Mouse (Mus musculus) embryonic facial prominence, embryonic 11.5 days (tissue): ENCODE measurements around the gene Lmnb2. TPM values are rescaled to one million over a fixed set of nuclear protein-coding genes. Genes with fewer than 3 reads are reported as not detected.

Experiments
- polyA plus RNA-seq: library from polyadenylated mRNA; unstranded; fragments of >200 nt; fragmentation: Nextera tagmentation; extraction: Ambion mirVana; gene quantifications from 2 replicates; pipeline ENCODE4 v1.2.1, GENCODE M21; 2014

The Lmnb2 gene
- polyA plus RNA-seq, 1 experiment from 2014 or later = 18.4 TPM

Other genes starting within 250 kb of the Lmnb2 start
- 63.7 and 67.0 TPM in 2 replicates for gene Mknk2, start 240.1 kb downstream of the Lmnb2 start, polyA plus RNA-seq
- gene Mob3a, start 216.3 kb downstream of the Lmnb2 start, polyA plus RNA-seq = 42.3 and 45.0 TPM in 2 replicates
- 4.8 and 7.6 TPM in 2 replicates for gene Izumo4, start 216.1 kb downstream of the Lmnb2 start, polyA plus RNA-seq
- gene Ap3d1, start 176.0 kb downstream of the Lmnb2 start, polyA plus RNA-seq = 57.6 and 61.0 TPM in 2 replicates
- gene Dot1l, start 163.0 kb downstream of the Lmnb2 start, polyA plus RNA-seq = 13.8 and 16.6 TPM in 2 replicates
- 92.6 and 93.9 TPM in 2 replicates for gene Sf3a2, start 120.0 kb downstream of the Lmnb2 start, polyA plus RNA-seq
- 119 and 137 TPM in 2 replicates for gene Plekhj1, start 119.6 kb downstream of the Lmnb2 start, polyA plus RNA-seq
- gene Amh, start 113.0 kb downstream of the Lmnb2 start, polyA plus RNA-seq = not detected in 2 replicates
- 0.60 and 1.2 TPM in 2 replicates for gene Jsrp1, start 104.7 kb downstream of the Lmnb2 start, polyA plus RNA-seq
- 1,818 and 1,942 TPM in 2 replicates for gene Oaz1, start 91.6 kb downstream of the Lmnb2 start, polyA plus RNA-seq
- gene Lingo3, start 74.2 kb downstream of the Lmnb2 start, polyA plus RNA-seq = 0.49 and 0.67 TPM in 2 replicates
- gene Lsm7, start 63.0 kb downstream of the Lmnb2 start, polyA plus RNA-seq = 282 and 329 TPM in 2 replicates
- gene Sppl2b, start 63.0 kb downstream of the Lmnb2 start, polyA plus RNA-seq = 17.1 and 19.7 TPM in 2 replicates
- gene Tmprss9, start 46.4 kb downstream of the Lmnb2 start, polyA plus RNA-seq = 0.06 TPM in 2 replicates
- 266 and 347 TPM in 2 replicates for gene Timm13, start 17.3 kb downstream of the Lmnb2 start, polyA plus RNA-seq
- 9.9 and 11.6 TPM in 2 replicates for gene Gadd45b, start 11.8 kb upstream of the Lmnb2 start, polyA plus RNA-seq
- 4.8 and 5.4 TPM in 2 replicates for gene Gng7, start 96.7 kb upstream of the Lmnb2 start, polyA plus RNA-seq
- 1.3 and 1.4 TPM in 2 replicates for gene Diras1, start 107.4 kb upstream of the Lmnb2 start, polyA plus RNA-seq
- 6.7 and 7.2 TPM in 2 replicates for gene Slc39a3, start 119.2 kb upstream of the Lmnb2 start, polyA plus RNA-seq
- gene Sgta, start 141.9 kb upstream of the Lmnb2 start, polyA plus RNA-seq = 193 and 218 TPM in 2 replicates
- gene Thop1, start 151.8 kb upstream of the Lmnb2 start, polyA plus RNA-seq = 56.0 and 56.3 TPM in 2 replicates
- 0.08 TPM in 2 replicates for gene Creb3l3, start 180.6 kb upstream of the Lmnb2 start, polyA plus RNA-seq
- gene Map2k2, start 187.7 kb upstream of the Lmnb2 start, polyA plus RNA-seq = 191 and 192 TPM in 2 replicates
- gene Zbtb7a, start 217.0 kb upstream of the Lmnb2 start, polyA plus RNA-seq = 4.9 and 5.5 TPM in 2 replicates
- 36.1 and 46.5 TPM in 2 replicates for gene Pias4, start 249.7 kb upstream of the Lmnb2 start, polyA plus RNA-seq